Mouse (Mus musculus) small intestine, adult 2 months (tissue): Measurements from ENCODE around the gene Coro7.

ENCODE experiments used
- CTCF ChIP-seq: fragments of 200-500 bp; IDR thresholded peaks from 2 replicates; pipeline ENCODE4 v1.5.1; 2012; ENCODE audit warnings: low read depth, mild to moderate bottlenecking, control low read depth, inconsistent platforms, low read length, moderate library complexity, mixed read lengths; ENCODE audit not compliant: insufficient replicate concordance, insufficient read length; ENCODE audit errors: extremely low read depth
- POLR2A ChIP-seq: fragments of 200-500 bp; IDR thresholded peaks from 2 replicates; pipeline ENCODE4 v1.6.1; 2012; ENCODE audit warnings: low read depth, mild to moderate bottlenecking, control low read depth, inconsistent platforms, low read length, moderate library complexity

DNA sequence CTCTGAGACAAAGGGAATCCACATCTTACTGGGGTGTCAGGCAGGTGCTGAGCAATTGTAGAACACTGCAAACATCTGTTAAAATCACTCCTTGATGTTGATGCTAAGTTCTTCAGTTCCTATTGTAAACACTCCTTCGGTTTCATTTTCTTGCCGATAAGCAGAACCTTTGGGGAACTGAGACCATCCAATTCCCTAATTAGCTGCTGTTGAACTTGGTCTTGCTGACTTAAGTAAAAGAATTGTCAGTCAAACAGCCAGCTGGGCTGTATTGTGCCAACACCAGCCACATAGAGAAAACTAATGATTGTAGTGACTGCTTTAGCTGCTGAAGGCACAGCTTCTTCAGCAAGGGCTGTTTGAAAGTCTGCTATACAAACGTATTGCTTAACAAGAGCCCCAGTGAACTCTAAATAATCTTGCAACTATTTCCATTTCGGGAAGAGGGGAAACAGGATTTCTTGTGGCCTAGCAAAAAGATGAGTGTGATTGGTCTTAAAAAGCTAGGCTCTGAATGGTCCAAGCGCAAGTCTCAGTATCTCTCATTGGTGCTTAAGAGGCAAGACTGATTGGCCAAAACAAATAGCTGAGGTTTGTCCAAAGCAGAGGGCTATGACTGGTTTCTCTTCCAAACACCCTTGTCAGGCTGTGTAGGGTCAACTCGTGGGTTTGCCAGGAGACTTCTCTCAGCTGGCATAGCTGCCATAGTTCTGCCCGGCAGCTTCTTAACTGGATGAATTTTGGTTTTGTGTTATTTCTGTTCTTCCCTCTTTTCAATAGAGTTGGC, 42.7 kb upstream of the Coro7 start:
- TF ChIP-seq CTCF: no peak
- no peak for TF ChIP-seq POLR2A
